Mouse (Mus musculus) cerebellum, adult 9-10 months (tissue): ENCODE results near the gene Fam173a.
"Not testable (repeated sequence)": the region's sequence is repeated elsewhere in the genome, so short reads cannot be mapped to it uniquely, and the experiment has no call there.

Experiments used
- DNase-seq: peaks from one replicate; pipeline ENCODE4 v3.0.0; 2022

Gene Fam173a

DNA sequence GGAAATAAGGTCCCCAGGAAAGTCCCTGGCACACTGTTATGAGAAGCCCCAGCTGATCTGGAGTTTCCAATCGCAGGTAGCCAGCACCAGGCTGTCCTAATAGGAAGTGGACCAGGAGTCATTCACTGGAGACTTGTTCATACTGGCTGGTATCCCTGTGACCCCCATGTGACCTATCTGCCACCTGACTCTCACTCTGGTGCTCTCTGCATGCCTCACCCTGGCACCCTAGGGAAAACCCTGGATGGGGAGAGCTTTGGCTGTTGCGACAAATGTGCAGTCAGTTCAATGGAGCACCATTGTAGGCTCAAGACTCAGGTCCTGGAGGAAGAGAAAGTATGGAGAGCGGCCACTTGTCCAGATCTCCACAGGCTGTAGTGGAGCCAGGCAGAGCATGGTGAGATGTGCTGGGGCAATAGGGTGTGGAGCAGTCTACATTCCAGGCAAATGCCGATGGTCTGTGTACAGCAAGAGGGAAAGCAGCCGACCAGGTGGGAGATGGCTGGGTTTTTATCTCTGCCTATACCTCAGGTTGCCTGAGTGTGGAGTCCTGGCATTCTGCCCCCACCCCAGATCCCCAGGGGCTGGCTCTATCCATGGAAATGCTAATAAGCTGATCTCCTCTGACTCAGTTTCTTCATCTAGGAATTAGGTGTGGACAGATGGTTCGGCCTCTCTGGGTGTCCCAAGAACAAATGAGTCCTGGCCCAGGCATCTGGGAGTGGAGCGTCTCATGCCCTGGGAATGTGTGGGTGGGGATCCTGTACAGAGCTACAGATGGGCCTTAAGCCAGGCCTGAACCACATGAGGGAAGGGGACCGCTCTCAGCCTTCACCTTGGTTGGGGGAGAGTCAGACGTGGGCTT lies 36.1 kb downstream of the Fam173a start:
- DNase-seq, result no peak

DNA sequence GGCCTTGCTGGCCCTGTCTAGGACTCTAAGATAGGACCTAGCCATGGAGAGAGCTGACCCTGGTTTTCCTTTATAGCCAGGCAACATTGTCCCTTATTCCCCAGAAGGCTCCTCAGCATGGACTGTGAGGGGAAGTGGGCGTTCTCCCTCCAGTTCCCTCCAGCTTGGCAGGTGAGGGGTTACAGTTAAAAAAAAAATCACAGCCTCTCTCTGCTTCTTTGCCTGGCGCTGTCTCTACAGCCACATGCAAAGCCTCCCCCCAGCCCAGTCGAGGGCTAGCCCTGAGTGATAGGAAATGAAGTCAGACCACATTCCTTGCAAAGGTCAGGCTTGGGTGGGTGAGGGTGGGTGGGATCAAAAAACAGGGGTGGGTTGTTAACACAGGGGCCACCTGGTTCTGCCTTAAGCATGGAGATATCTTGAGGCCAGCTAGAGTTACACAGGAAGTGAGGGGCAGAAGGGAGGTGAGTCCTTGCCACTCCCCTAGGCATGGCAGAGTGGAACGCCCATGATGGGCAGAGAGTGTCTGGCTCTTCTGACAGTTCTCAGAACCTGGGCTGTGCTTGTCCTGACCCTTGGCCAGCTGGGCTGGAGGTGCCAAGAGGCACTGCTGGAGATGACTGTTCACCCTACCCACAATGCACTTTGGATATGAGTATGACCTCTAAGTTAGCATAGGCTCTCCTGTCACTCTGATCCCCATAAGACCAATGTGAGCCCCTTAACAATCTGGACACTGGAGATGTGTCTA lies 36.9 kb downstream of the Fam173a start:
- DNase-seq, result no peak

DNA sequence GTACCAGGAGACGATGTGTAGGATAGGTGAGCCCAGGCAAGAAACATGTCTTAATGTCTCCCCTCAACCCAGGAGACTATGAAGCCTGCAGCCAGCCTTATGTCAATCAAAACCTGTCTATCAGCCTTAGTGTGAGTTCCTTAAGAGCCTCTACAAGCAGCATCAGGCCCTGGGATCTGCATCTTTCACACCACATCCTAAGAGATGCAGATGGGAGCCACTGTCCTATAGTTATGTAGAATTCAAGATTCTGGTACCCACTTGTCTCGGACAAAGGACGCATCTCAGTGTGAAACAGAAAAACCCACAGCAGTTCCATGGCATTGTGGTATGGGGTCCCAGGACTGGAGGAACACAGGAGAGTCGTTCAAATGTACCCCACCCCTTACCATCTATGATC lies 37.6 kb downstream of the Fam173a start:
- no peak for DNase-seq

DNA sequence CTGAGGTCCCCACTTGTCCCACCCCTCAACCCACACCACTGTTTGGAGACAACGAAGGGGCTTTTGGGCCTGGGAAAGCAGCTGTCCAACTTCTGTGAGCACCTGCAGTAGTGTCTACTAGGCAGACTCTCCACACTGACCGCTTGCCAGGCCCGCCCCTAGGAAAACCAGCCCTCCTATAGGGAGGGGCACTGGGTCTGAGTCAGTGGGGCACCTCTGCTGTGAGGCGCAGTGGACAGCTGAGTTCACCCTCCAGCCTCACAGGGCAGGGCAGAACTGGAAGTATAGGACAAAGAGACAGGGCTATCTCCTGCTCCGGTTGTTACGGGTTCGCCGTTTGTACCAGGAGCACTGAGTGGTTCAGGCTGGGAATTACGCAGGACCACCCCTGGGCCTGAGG lies 38.5 kb downstream of the Fam173a start, which contains the start of gene Msln:
Gene Msln, minus strand, starts transcription at position 138 of the 400 bp plus-strand sequence.
- DNase-seq, result no peak

DNA sequence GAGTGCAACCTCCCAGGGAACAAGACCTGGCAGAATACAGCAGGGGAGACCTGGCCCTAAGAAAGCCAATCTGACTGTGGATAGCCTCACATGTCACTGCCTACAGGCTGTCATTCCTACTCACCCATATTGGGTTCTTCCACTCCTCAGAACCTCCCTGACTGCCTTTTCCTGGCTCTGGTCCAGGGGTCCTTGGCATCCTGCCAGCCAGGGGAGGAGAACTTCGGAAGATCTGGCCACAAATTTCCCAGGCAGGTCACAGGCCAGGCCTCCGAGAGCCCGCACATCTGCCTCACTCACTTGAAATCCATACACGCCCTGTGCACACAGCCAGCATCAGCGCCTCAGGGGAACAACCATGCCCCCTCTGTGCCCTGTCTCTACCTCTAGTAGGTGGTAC lies 41.3 kb downstream of the Fam173a start:
- no peak for DNase-seq

DNA sequence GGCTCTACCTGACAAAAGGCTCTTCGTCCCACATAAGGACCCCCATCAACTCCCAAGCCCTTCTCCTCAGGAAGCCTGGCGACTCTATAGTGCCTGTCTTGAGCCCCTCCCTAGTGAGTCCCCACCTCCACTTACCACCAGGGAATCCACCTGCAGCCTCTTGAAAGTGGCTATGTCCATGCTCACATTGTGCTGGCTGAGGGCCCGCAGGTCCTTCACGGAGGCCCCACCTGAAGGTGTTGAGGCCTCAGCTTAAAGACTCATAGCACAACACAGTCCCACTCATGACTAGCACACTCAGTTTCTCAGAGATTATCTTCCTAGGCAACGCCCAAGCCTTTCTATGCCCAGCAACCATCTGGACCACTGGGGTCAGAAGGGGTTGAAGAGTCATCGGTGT lies 43.4 kb downstream of the Fam173a start:
- DNase-seq, result no peak

DNA sequence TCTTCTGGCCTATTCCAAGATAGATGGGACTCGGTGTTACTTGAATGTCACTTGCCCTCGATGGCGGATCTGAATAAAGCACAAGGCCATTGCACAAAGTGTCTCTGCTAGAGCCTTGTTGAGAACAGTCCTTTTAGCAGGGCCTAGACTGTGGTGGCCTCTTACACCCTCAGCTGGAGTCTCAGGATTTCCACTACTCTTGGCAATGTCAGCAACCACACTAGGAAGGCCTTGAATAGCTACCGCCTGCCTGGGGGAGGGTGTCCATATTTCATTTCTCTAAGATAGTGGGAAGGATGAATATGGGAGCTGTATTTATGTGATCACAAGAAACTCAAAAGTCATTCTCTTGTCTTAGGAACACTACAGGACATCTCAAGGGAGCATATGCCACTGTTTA lies 44.5 kb downstream of the Fam173a start:
- DNase-seq, result no peak

DNA sequence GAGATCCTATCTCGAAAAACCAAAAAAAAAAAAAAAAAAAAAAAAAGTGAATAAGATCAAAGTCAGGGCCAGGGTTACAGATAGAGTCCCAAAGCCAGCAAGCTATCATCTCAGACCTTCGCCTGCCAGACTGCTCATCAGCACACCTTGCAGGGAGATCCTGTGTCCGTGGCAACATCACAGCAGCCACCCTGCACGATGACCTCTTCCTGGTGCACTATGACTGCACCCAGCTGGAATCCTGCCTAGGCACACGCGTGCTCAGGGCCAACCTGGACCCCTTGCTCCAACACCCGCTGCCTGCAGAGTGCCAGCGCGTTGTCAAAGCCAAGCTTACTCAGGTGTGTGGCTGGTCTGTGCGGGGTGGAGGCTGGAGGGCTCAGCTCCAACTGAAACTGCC lies 48.4 kb downstream of the Fam173a start:
- no peak for DNase-seq

- no peak for DNase-seq
Measured at GRCm38 (mm10) chr17:25743831-25744230, 48.9 kb downstream of the Fam173a start.

DNA sequence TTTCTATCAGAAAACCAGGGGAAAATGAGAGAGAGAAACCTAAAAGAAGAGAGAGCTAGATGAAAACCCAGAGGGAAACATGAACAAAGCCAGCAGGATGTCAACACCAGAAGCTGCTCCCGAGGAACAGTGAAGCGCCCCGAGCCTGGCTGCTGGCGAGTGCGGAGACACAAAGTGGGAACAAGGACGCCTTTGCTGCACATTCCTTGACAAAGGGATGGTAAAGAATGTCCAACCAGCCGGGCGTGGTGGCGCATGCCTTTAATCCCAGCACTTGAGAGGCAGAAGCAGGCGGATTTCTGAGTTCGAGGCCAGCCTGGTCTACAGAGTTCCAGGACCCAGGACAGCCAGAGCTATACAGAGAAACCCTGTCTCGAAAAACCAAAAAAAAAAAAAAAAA lies 51.2 kb downstream of the Fam173a start:
- not testable (repeated sequence) for DNase-seq
